Mouse (Mus musculus) layer of hippocampus, adult 2 months (tissue): ENCODE measurements around the gene Ptprt. TPM values are rescaled to one million over a fixed set of nuclear protein-coding genes. Genes with fewer than 3 reads are reported as not detected.

ENCODE experiments used
- DNase-seq, 2 experiments: peaks; one replicate each; pipeline ENCODE4 v3.0.0; 2022; ENCODE audit warnings: low spot score in 2 of 2
- H3K27ac ChIP-seq: fragments of 200-600 bp; 2 replicates; pipeline ENCODE4 v1.8.1; 2022
- H3K4me3 ChIP-seq: fragments of 200-600 bp; 2 replicates; pipeline ENCODE4 v1.8.1; 2022; ENCODE audit warnings: mild to moderate bottlenecking
- CTCF ChIP-seq: fragments of 200-600 bp; conservative IDR thresholded peaks from 2 replicates; pipeline ENCODE4 v1.8.1; 2022; ENCODE audit warnings: antibody characterized with exemption, mild to moderate bottlenecking, moderate library complexity
- total RNA-seq, 2 experiments: library from RNA; stranded (reverse); gene quantifications; 2 replicates each; pipeline ENCODE4 v1.2.3; 2021

Gene Ptprt
- total RNA-seq, 2 experiments from 2014 or later = 49.0 to 49.5 TPM

DNA sequence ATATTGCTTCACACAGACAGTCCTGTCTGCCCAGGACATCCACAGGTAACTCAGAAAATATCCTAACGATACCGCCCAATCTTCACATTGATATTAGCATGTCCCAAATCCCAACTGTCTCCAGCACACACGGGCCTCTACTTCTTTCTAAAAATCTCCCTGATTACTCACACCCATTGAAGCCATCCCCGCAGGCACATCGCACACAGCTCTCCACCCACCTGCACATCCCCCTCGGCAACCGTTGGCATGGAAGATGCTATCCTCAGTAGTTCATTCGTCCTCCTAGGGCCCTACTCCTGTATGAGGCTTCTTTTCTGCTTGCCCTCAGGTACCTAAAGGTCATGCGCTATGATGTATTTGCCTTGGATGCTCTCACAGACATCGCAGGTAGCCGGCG lies 89.9 kb downstream of the Ptprt start:
- no peak for TF ChIP-seq CTCF
- Histone ChIP-seq H3K4me3 (no peak overlapping the region), H3K27ac (no peak overlapping the region)
- DNase-seq = no peak

DNA sequence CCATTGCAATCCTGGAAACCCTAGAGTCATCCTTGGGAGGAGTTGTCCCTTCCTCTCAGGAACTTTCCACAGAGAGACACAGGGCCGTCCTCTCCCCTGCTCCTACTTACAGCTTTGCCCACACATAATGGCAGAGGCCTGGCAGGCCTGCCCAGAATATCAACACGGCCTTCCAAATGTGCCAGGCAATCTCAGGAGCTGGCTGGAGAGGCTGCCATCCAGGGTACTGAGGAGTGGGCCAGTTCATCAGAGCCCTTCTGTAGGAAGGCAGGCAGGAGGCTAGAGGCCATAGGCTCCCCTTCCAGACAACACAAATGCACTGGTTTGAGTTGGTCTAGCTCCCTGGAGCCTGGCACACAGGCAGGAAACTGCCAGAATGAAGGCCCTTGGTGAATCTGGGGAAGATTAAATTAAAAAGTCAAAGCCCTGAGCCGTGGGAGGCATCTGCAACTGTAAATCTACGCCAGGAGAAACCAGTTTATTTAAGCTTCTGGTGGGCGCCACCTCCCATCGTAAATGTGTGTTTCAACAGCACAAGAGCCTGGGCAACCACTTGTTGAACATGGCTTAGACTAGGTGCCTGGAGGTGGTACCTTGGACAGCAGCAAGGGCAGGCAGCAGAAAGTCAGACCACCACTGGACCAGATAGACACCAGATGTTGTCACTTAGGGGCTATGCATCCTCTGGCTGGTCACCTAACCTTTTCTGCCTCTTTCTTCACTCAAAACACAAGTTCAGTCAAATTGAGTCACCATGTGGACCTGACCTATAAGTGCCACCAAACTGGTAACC lies 92.4 kb downstream of the Ptprt start:
- Histone ChIP-seq H3K4me3 (no peak overlapping the region), H3K27ac (no peak overlapping the region)
- no peak for TF ChIP-seq CTCF
- no peak for DNase-seq

DNA sequence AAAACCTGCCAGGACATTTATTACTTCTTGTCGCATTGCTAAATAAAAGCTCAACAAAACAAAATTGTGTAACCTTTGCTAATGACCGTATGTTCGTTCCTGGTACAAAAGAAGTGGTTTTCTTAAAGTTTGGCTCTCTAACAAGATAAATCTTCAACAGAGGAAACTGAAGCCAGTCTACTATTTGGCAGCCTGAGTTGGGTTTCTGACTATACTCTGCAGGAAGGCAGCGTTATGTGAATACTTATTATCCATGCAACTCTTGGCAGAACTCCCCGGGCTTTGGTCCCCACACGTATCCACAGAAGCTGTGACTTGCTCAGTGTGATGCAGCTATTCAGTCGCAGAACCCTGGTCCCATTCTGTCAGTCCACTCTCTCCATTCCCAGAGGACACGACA lies 112.6 kb downstream of the Ptprt start:
- Histone ChIP-seq H3K4me3 (no peak overlapping the region), H3K27ac (no peak overlapping the region)
- DNase-seq = no peak
- no peak for TF ChIP-seq CTCF

DNA sequence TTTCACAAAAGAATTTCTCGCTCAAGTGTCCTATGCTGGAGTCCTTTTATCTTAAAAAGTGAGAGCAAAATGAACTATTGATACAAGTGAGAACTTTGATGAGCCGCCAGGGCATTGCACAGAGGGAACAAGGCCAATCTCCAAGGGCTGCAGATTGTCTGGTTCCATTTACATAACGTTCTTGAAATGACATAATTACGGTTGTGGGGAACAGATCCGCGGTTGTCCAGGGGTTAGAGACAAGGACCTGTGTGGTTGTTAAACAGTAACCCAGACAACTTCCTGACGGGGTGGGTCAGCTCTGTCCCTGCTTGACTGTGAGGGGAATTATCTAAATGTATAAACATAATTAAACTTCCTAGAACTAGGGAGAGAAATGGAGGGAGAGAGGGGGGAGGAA lies 129.3 kb downstream of the Ptprt start:
- no peak for TF ChIP-seq CTCF
- H3K27ac ChIP-seq = no peak overlapping the region
- H3K4me3 ChIP-seq = no peak overlapping the region
- DNase-seq = no peak

DNA sequence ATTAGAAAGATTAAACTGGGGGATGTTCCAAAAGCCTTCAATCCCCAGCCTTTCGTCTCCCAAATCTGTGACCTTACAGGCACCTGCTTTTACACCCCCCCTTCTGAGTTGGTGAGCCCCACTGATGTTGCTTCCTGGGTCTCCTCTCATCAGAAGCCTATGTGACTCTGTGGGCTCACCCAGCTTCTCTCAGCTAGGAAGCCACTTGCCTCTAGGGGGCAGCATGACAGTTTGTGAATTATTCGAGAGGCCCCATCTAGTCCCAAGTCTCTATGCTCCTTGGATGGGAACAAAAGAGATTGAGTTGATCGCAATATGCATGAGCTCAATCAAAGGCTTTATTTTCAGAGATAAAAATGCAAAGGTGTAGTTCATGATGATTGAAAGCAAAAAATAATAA lies 132.0 kb downstream of the Ptprt start:
- Histone ChIP-seq H3K4me3 (no peak overlapping the region), H3K27ac (no peak overlapping the region)
- DNase-seq = peak in 1 of 2 experiments; percentile 17
- TF ChIP-seq CTCF = peak; percentile 60

DNA sequence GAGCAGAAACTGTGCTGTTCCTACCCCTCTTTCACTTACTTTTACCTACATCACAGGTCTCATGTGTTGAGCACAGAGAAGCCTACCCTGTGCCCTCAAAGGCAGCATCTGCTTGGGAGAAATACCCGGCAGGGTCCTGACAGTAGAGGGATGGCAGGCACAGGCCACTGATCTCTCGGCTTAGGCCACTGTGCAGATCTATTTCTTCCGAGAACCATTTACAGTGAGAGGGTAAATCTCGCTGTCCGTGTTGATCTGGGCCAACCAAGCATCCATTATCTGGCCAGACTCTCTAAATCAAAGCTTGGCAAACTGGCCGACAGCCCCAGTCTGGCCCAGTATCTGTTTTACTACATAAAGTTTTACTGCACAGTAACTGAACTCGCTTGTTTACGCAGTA lies 145.0 kb downstream of the Ptprt start:
- TF ChIP-seq CTCF = no peak
- Histone ChIP-seq H3K4me3 (no peak overlapping the region), H3K27ac (no peak overlapping the region)
- DNase-seq = no peak

DNA sequence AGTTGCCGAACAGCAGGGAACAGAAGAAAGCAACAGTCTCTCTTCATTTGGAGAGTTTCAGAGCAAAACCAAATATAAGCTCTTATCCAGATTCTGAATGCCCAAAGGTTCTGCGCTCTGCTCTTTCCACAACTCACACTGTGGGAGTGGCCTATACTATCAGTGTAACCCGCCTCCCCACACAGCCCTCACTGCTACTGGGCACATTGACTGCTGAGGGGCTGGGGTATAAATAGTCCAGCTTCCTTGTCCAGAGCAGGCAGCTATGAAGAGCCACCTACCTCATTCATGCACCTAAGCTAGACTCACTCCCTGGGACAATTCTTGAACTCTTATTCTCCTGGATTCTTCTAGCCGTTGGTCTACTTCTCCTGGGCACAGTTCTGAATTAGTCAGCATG lies 147.9 kb downstream of the Ptprt start:
- Histone ChIP-seq H3K4me3 (no peak overlapping the region), H3K27ac (no peak overlapping the region)
- DNase-seq = no peak
- TF ChIP-seq CTCF = no peak

DNA sequence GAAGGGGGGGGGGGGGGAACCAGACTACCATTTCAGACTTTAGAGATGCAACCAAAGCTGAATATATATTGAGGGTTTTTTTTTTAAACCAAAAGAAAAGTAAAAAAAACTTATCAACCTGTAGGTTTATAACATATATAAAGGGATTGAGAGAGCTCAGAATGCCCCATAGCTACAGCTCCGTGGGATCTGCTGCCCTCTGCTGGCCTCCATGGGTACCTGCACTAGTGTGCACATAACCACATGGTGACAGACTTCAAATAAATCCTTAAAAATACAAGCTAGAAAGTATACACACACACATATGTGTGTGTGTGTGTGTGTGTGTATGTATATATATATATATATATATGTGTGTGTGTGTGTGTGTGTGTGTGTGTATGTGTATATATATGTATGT lies 148.9 kb downstream of the Ptprt start:
- peak; percentile 53 for TF ChIP-seq CTCF
- DNase-seq = no peak
- Histone ChIP-seq H3K27ac (no peak overlapping the region), H3K4me3 (no peak overlapping the region)

DNA sequence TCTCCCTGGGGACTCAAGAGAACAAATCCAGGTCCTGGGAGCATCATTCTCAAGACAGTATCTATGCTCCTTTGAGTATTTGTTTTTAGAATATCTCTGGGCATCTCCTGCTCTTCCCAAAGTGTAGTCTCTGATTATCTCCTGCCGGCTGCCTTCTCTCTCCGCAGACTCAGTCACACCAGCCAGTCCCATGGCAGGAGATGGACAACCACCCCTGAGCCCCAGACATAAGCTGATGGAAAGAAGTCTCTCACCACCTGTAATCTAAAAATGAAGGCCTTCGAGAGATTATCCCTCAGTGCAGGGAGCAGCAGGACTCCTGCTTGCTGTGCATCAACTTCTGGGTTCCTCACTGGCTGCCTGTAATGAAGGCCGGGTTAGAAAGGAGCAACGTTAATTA lies 151.9 kb downstream of the Ptprt start:
- no peak overlapping the region for H3K4me3 ChIP-seq
- no peak for TF ChIP-seq CTCF
- H3K27ac ChIP-seq = no peak overlapping the region
- no peak for DNase-seq

DNA sequence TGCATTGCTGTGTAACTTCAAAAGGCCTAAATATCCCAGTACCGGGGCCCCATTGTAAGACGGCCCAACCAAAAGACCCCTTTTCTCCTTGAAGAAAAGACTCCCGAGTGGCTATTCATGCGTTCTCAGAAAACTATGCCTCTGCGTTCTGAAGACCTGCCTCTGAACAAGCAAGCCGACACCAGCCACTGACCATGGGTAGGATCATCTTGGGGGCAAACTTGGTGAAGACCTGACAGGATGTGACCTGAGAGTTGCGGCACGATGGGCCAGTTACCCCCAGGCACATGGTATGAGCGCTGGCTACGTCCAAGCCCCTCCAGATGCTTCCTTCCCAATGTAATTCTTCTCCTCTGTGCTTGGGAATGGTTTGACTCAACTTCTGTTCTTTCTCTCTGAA lies 153.3 kb downstream of the Ptprt start:
- no peak for TF ChIP-seq CTCF
- Histone ChIP-seq H3K27ac (no peak overlapping the region), H3K4me3 (no peak overlapping the region)
- no peak for DNase-seq

DNA sequence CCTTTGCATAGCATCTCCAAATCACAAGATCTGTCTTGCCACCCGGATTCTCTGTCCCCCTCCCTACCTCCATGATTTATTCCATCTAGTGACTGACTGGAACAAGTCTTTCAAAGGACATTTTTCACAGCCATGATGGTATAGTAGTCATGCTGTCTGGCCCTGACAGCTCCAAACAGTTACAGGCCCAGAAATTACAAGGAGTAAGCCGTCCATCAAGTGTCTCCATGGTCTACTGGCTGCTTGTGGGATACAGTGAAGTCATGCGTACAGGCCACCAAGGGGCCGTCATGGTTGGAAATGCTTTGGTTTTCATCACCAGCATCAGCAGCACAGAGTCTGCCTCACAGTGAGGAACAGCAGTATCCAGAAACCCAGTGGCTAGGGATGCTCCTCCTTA lies 156.1 kb downstream of the Ptprt start:
- Histone ChIP-seq H3K27ac (no peak overlapping the region), H3K4me3 (no peak overlapping the region)
- DNase-seq = no peak
- no peak for TF ChIP-seq CTCF

DNA sequence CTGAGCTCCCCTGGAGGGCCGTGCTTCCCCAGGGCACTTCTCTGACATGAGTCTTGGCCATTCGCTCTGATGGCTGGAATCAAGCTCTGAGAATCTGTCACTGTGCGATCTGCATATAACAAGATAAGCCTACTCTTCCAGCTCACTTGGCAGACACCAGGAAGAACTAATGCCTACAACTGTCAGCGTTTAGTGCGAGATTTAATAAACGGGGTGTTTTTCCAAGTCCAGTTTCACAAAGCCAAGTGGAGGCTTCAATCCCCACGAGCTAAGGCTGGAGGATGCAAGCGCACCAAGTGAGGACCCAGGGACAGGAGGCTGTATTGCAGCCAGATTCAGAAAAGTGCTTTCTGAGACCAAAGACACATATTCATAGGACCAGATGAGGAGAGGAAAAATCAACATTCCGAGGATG lies 161.4 kb downstream of the Ptprt start:
- Histone ChIP-seq H3K4me3 (no peak overlapping the region), H3K27ac (no peak overlapping the region)
- DNase-seq = no peak
- TF ChIP-seq CTCF = no peak

DNA sequence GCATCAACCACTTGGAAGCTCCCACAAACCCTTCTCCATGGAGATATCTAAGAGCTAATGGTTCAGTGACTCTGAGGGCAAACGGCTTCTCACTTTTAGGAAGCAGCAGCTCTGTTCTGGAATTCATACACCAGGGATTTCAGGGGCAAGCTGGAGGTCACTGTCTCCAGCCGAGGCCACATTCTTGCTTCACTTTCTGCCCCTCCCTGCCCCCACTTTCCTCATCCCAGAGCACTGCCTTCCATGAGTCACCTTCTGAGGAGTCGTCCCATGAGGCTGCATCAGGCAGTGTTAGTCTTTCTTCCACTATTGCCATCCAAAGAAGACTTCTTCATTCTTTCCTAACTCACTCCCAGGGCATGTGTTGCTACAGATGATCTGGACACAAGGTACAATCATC lies 162.8 kb downstream of the Ptprt start:
- no peak for DNase-seq
- TF ChIP-seq CTCF = no peak
- H3K4me3 ChIP-seq = no peak overlapping the region
- no peak overlapping the region for H3K27ac ChIP-seq

DNA sequence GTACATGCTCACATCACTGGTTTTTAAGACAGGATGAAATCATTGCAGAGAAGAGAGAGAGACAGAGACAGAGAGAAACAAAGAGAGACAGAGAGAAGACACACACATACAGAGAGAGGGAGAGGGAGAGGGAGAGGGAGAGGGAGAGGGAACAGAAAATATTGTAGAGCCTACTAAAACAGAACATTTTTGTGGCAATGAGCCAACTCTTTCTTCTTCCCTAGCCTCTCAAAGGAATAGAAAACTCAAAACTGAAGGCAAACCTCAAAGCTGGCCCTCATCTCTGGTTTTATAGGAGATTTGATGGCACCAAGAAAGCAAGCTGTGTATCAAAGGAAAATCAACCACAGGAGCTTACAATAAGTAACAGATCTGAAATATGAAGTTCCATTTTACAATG lies 176.9 kb downstream of the Ptprt start:
- Histone ChIP-seq H3K4me3 (no peak overlapping the region), H3K27ac (no peak overlapping the region)
- no peak for DNase-seq
- no peak for TF ChIP-seq CTCF
